Mouse (Mus musculus) megakaryocyte-erythroid progenitor cell, adult 5-6 weeks (primary cell): ENCODE measurements around the gene Gm17359. TPM values are rescaled to one million over a fixed set of nuclear protein-coding genes. Genes with fewer than 3 reads are reported as not detected.

ENCODE experiments used
- total RNA-seq, 2 experiments: library from RNA; stranded (forward) in 1 of 2; stranded (reverse) in 1 of 2; fragments of 200-1000, 215-1000 nt in 1 of 2; fragments of >200 nt in 1 of 2; fragmentation: Nextera tagmentation in 1 of 2; gene quantifications; 2 replicates each; pipeline ENCODE4 v1.2.3; 2014 to 2017

Gene Gm17359
- total RNA-seq, 2 experiments from 2014 or later, result not detected

Other genes starting within 250 kb of the Gm17359 start
- gene Rapgef2, start 50.1 kb upstream of the Gm17359 start, total RNA-seq (2014; fragmentation: Nextera tagmentation), result 5.4 and 8.1 TPM in 2 replicates
- gene Rapgef2, start 50.1 kb upstream of the Gm17359 start, total RNA-seq (2017), result 8.3 and 11.2 TPM in 2 replicates
- 23.2 and 27.8 TPM in 2 replicates for gene Fnip2, start 231.1 kb downstream of the Gm17359 start, total RNA-seq (2014; fragmentation: Nextera tagmentation)
- gene Fnip2, start 231.1 kb downstream of the Gm17359 start, total RNA-seq (2017), result 12.8 and 15.8 TPM in 2 replicates